Mouse (Mus musculus) spleen, adult 2 months (tissue): Measurements from ENCODE around the gene Slc4a10. TPM values are rescaled to one million over a fixed set of nuclear protein-coding genes. Genes with fewer than 3 reads are reported as not detected.
"Not testable (repeated sequence)": the region's sequence is repeated elsewhere in the genome, so short reads cannot be mapped to it uniquely, and the experiment has no call there.

Source experiments
- DNase-seq, 2 experiments: peaks; one replicate each; pipeline versions ENCODE4 v3.0.0 to v3.0.0-alpha.2; 2012 to 2021; ENCODE audit warnings: low spot score in 2 of 2, low read depth in 1 of 2
- H3K27ac ChIP-seq: fragments of 200-500 bp; 2 replicates; pipeline ENCODE4 v1.5.1; 2012; ENCODE audit warnings: low read length, inconsistent platforms; ENCODE audit not compliant: insufficient read depth
- H3K27me3 ChIP-seq: fragments of 200-500 bp; 2 replicates; pipeline ENCODE4 v1.6.1; 2012; ENCODE audit warnings: mild to moderate bottlenecking, moderate library complexity, low read length, inconsistent platforms; ENCODE audit not compliant: control insufficient read depth, insufficient read depth
- H3K36me3 ChIP-seq: fragments of 200-500 bp; 2 replicates; pipeline ENCODE4 v1.6.1; 2012; ENCODE audit warnings: mild to moderate bottlenecking, low read length, inconsistent platforms; ENCODE audit not compliant: control insufficient read depth, insufficient read depth
- H3K4me1 ChIP-seq: fragments of 200-500 bp; 2 replicates; pipeline ENCODE4 v1.6.1; 2011; ENCODE audit warnings: inconsistent platforms; ENCODE audit not compliant: control insufficient read depth, insufficient read depth, insufficient read length
- H3K4me3 ChIP-seq: fragments of 200-500 bp; 2 replicates; pipeline ENCODE4 v1.5.1; 2011; ENCODE audit warnings: mild to moderate bottlenecking, inconsistent platforms; ENCODE audit not compliant: insufficient read depth, insufficient read length; ENCODE audit errors: extremely low read depth
- CTCF ChIP-seq: fragments of 200-500 bp; IDR thresholded peaks from 2 replicates; pipeline ENCODE4 v1.5.1; 2011; ENCODE audit warnings: mild to moderate bottlenecking, inconsistent platforms; ENCODE audit not compliant: insufficient read depth, insufficient read length, insufficient replicate concordance; ENCODE audit errors: extremely low read depth
- POLR2A ChIP-seq: fragments of 200-500 bp; IDR thresholded peaks from 2 replicates; pipeline ENCODE4 v1.6.1; 2011; ENCODE audit warnings: low read depth, low read length, inconsistent platforms
- WGBS: fragments of 180-500 bp; shearing (Covaris S2); methylation state at CpG from one replicate; pipeline ENCODE4 v1.1.7; 2018; 5-methylcytosine and 5-hydroxymethylcytosine counted together
- polyA plus RNA-seq: library from polyadenylated mRNA; depleted of rRNA; stranded (reverse); fragments of >200 nt; gene quantifications from 2 replicates; pipeline ENCODE4 v1.2.3, GENCODE M21; 2012; rRNA removed

Gene Slc4a10
- polyA plus RNA-seq = not detected in 2 replicates

DNA sequence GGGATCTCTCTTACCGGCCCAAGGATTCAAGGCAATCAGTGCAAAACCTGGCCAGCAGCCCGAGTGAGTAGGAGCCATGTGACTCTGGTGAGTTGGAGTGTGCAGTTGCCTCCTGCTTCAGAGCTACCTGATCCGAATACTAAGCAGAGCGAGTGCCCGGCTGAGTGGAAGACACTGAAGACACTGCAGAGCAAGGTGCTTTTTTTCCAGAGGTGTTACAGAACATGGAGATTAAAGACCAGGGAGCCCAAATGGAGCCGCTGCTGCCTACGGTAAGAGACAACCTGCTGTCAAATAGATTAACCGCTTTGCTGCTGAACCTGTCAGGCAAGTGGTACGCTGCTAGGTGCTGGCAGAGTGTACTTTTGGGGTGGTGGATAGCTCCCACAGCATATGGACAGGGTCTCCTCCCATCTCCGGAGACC lies at the start of gene Slc4a10:
Gene Slc4a10, plus strand, starts transcription at position 42 of the 425 bp plus-strand sequence.
- no peak within 1 kb of the TSS for H3K27ac ChIP-seq
- no peaks in the 10 kb centered on the region for H3K36me3 ChIP-seq
- no peak for DNase-seq
- WGBS = 47% methylated on average over 10 of the region's 10 CpGs
- no peaks in the 10 kb centered on the region for H3K4me1 ChIP-seq
- H3K27me3 ChIP-seq = no peaks in the 10 kb centered on the region
- H3K4me3 ChIP-seq = no peak within 1 kb of the TSS
- TF ChIP-seq CTCF = no peak
- TF ChIP-seq POLR2A = no peak

DNA sequence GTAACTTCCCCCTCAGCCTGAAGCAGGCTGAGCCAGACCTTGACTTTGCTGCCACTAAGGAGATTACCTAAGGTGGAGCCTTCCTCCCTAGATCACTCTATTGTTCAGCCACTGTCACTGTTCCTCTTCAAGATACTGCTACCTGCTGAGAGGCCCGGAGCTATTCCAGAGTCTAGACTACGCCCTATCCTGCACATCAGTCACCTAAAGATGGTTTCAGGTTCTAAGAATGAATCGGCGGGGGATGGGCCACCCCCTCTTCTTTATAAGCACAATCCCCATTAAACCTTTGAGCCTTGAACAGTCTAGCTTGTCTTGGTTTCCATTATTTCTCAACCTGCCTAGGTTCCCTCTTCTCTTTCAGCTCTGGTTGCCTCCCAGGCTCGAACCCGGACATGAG lies 45.0 kb upstream of the Slc4a10 start:
- not testable (repeated sequence) for H3K4me3 ChIP-seq, H3K4me1 ChIP-seq, H3K27ac ChIP-seq, H3K27me3 ChIP-seq, H3K36me3 ChIP-seq, DNase-seq
- WGBS = 91% methylated on average over 6 of the region's 6 CpGs

DNA sequence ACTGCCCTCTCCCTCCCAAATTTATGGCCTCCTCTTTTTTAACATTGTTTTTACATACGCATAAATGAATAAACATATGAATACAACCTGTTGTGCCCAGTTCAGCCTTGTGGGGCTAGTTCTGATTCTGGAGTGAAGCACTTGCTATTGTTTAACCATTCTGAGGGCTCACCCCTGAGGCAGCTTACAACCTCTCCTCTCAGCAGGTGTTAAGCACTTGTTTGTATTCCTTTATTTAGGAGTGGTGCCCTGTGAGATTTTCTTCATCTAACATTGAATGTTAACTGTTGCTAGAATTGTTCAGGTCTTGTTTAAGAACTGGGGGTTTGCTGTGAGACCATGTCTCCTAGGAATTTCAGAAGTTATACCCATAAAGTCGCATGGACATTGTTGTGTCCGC lies 28.1 kb upstream of the Slc4a10 start:
- Histone ChIP-seq H3K4me1 (no peaks in the 10 kb centered on the region), H3K27me3 (no peaks in the 10 kb centered on the region), H3K27ac (no peak overlapping the region), H3K4me3 (no peak overlapping the region), H3K36me3 (no peaks in the 10 kb centered on the region)
- TF ChIP-seq POLR2A (no peak), CTCF (no peak)
- WGBS = 90% methylated on average over 3 of the region's 3 CpGs
- DNase-seq = no peak

- Histone ChIP-seq H3K27me3 (no peaks in the 10 kb centered on the region), H3K36me3 (no peaks in the 10 kb centered on the region), H3K27ac (no peak overlapping the region), H3K4me3 (no peak overlapping the region), H3K4me1 (no peaks in the 10 kb centered on the region)
- WGBS = 25% methylated on average over 10 of the region's 10 CpGs
- TF ChIP-seq POLR2A (no peak), CTCF (no peak)
- DNase-seq = no peak
Measured at GRCm38 (mm10) chr2:62046861-62047503, 720 bp downstream of the Slc4a10 start.

- 7% methylated on average over 14 of the region's 14 CpGs for WGBS
- TF ChIP-seq POLR2A = no peak
- no peak for TF ChIP-seq CTCF
- no peak overlapping the region for H3K4me3 ChIP-seq
- no peaks in the 10 kb centered on the region for H3K36me3 ChIP-seq
- no peaks in the 10 kb centered on the region for H3K4me1 ChIP-seq
- no peak overlapping the region for H3K27ac ChIP-seq
- DNase-seq = no peak
- no peaks in the 10 kb centered on the region for H3K27me3 ChIP-seq
Measured at GRCm38 (mm10) chr2:62047504-62048005, 1.3 kb downstream of the Slc4a10 start.

- no peaks in the 10 kb centered on the region for H3K4me1 ChIP-seq
- TF ChIP-seq CTCF (no peak), POLR2A (no peak)
- no peak overlapping the region for H3K4me3 ChIP-seq
- no peaks in the 10 kb centered on the region for H3K27me3 ChIP-seq
- 21% methylated on average over 3 of the region's 3 CpGs for WGBS
- no peak for DNase-seq
- H3K36me3 ChIP-seq = no peaks in the 10 kb centered on the region
- H3K27ac ChIP-seq = no peak overlapping the region
Measured at GRCm38 (mm10) chr2:62048116-62048515, 1.9 kb downstream of the Slc4a10 start.

- Histone ChIP-seq H3K27me3 (no peaks in the 10 kb centered on the region), H3K36me3 (no peaks in the 10 kb centered on the region), H3K27ac (no peak overlapping the region), H3K4me1 (no peaks in the 10 kb centered on the region), H3K4me3 (no peak overlapping the region)
- no peak for TF ChIP-seq POLR2A
- no peak for TF ChIP-seq CTCF
- DNase-seq = no peak
Measured at GRCm38 (mm10) chr2:62076512-62076911, 30.2 kb downstream of the Slc4a10 start.
